Mouse (Mus musculus) neural tube, embryonic 12.5 days (tissue): ENCODE data around the gene Mis12. TPM values are rescaled to one million over a fixed set of nuclear protein-coding genes. Genes with fewer than 3 reads are reported as not detected.
A peak's percentile ranks its signal among the peaks of the same experiment; 100 is the strongest.

Source experiments
- ATAC-seq: fragments of 200-750 bp; cut with Nextera tagmentation; 2 replicates; pipeline ENCODE4 v1.8.0; 2017; ENCODE audit warnings: low read depth, mild to moderate bottlenecking, moderate TSS enrichment, moderate library complexity; ENCODE audit not compliant: low FRiP score
- H3K27ac ChIP-seq: fragments of 300-500 bp; sonication (generic); 2 replicates; pipeline ENCODE4 v1.5.1; 2016
- H3K27me3 ChIP-seq: fragments of 300-500 bp; sonication (generic); replicated peaks from 2 replicates; pipeline ENCODE4 v1.6.1; 2016; ENCODE audit warnings: mild to moderate bottlenecking
- H3K36me3 ChIP-seq: fragments of 300-500 bp; sonication (generic); 2 replicates; pipeline ENCODE4 v1.6.1; 2016; ENCODE audit warnings: mild to moderate bottlenecking
- H3K4me1 ChIP-seq: fragments of 300-500 bp; sonication (generic); 2 replicates; pipeline ENCODE4 v1.6.1; 2016
- H3K4me2 ChIP-seq: fragments of 300-500 bp; sonication (generic); replicated peaks from 2 replicates; pipeline ENCODE4 v1.6.1; 2016; ENCODE audit warnings: mild to moderate bottlenecking
- H3K4me3 ChIP-seq: fragments of 300-500 bp; sonication (generic); 2 replicates; pipeline ENCODE4 v1.5.1; 2016
- H3K9ac ChIP-seq: fragments of 300-500 bp; sonication (generic); 2 replicates; pipeline ENCODE4 v1.6.1; 2016; ENCODE audit warnings: mild to moderate bottlenecking
- H3K9me3 ChIP-seq: fragments of 300-500 bp; sonication (generic); 2 replicates; pipeline ENCODE4 v1.6.1; 2016; ENCODE audit warnings: mild to moderate bottlenecking
- WGBS: fragments of 180-500 bp; shearing (Covaris S2); methylation state at CpG from one replicate; pipeline ENCODE4 v1.1.7; 2016; 5-methylcytosine and 5-hydroxymethylcytosine counted together
- polyA plus RNA-seq: library from polyadenylated mRNA; unstranded; fragments of >200 nt; fragmentation: Nextera tagmentation; extraction: Ambion mirVana; gene quantifications from 2 replicates; pipeline ENCODE4 v1.2.1, GENCODE M21; 2016

The Mis12 gene
- polyA plus RNA-seq, 1 experiment from 2014 or later, result 45.0 TPM

GRCm38 (mm10) chr11:70982557-70983228 lies 36.7 kb upstream of the Mis12 start, which contains the start of gene C1qbp:
C1qbp (minus strand) TSS chr11:70983026.
- Histone ChIP-seq H3K9ac (peak within 1 kb of the TSS; percentile 90), H3K9me3 (no peaks in the 10 kb centered on the region), H3K4me2 (peak within 1 kb of the TSS; percentile 82), H3K36me3 (peaks cover 61% of the 10 kb centered on the region), H3K27ac (no peak within 1 kb of the TSS), H3K4me3 (peak within 1 kb of the TSS; percentile 100), H3K4me1 (peaks cover 13% of the 10 kb centered on the region; the same call in 1 of the 2 replicates), H3K27me3 (no peaks in the 10 kb centered on the region)
- ATAC-seq, result peak; percentile 98
- under 1% methylated on average over 63 of the region's 64 CpGs for WGBS

GRCm38 (mm10) chr11:71001167-71001566 lies 18.2 kb upstream of the Mis12 start:
- H3K9me3 ChIP-seq, result no peaks in the 10 kb centered on the region
- H3K4me2 ChIP-seq, result no peak overlapping the region
- peaks cover 12% of the 10 kb centered on the region for H3K4me1 ChIP-seq
- H3K9ac ChIP-seq, result no peak overlapping the region
- WGBS, result 88% methylated on average over 4 of the region's 4 CpGs
- H3K4me3 ChIP-seq, result no peak overlapping the region
- peaks cover 29% of the 10 kb centered on the region for H3K36me3 ChIP-seq
- no peak for ATAC-seq
- H3K27ac ChIP-seq, result no peak overlapping the region
- H3K27me3 ChIP-seq, result no peaks in the 10 kb centered on the region

GRCm38 (mm10) chr11:71003611-71004315 lies 15.6 kb upstream of the Mis12 start:
- 1% methylated on average over 49 of the region's 49 CpGs for WGBS
- peak overlapping the region; percentile 67 for H3K9ac ChIP-seq
- H3K9me3 ChIP-seq, result no peaks in the 10 kb centered on the region
- H3K4me3 ChIP-seq, result peak overlapping the region; percentile 86
- H3K36me3 ChIP-seq, result peaks cover 16% of the 10 kb centered on the region
- H3K4me2 ChIP-seq, result peak overlapping the region; percentile 81
- H3K27me3 ChIP-seq, result no peaks in the 10 kb centered on the region
- peak; percentile 84 for ATAC-seq
- peaks cover 12% of the 10 kb centered on the region for H3K4me1 ChIP-seq
- H3K27ac ChIP-seq, result no peak overlapping the region; the same call in 1 of the 2 replicates

GRCm38 (mm10) chr11:71004316-71004773 lies 15.1 kb upstream of the Mis12 start, which contains the start of gene Dhx33:
Dhx33 (minus strand) TSS chr11:71004437.
- WGBS, result under 1% methylated on average over 35 of the region's 35 CpGs
- H3K9me3 ChIP-seq, result no peaks in the 10 kb centered on the region
- H3K4me3 ChIP-seq, result peak within 1 kb of the TSS; percentile 86
- no peak within 1 kb of the TSS; the same call in 1 of the 2 replicates for H3K27ac ChIP-seq
- peaks cover 12% of the 10 kb centered on the region for H3K4me1 ChIP-seq
- peaks cover 15% of the 10 kb centered on the region for H3K36me3 ChIP-seq
- H3K4me2 ChIP-seq, result peak within 1 kb of the TSS; percentile 81
- H3K9ac ChIP-seq, result peak within 1 kb of the TSS; percentile 67
- H3K27me3 ChIP-seq, result no peaks in the 10 kb centered on the region
- peak; percentile 99 for ATAC-seq

- no peak overlapping the region for H3K4me3 ChIP-seq
- H3K9me3 ChIP-seq, result no peaks in the 10 kb centered on the region
- no peak for ATAC-seq
- H3K9ac ChIP-seq, result 0 out of 2 replicates have a peak overlapping the region, but pooled peaks have one; percentile 17
- H3K27me3 ChIP-seq, result no peaks in the 10 kb centered on the region
- peaks cover 12% of the 10 kb centered on the region for H3K4me1 ChIP-seq
- WGBS, result 69% methylated on average over 5 of the region's 5 CpGs
- peaks cover 16% of the 10 kb centered on the region for H3K36me3 ChIP-seq
- no peak overlapping the region for H3K27ac ChIP-seq
- H3K4me2 ChIP-seq, result peak overlapping the region; percentile 81
Observed at GRCm38 (mm10) chr11:71005046-71005445, 14.4 kb upstream of the Mis12 start.

- 95% methylated on average over 6 of the region's 6 CpGs for WGBS
Observed at GRCm38 (mm10) chr11:71007026-71007425, 12.4 kb upstream of the Mis12 start.

GRCm38 (mm10) chr11:71007831-71008230 lies 11.6 kb upstream of the Mis12 start:
- no peaks in the 10 kb centered on the region for H3K9me3 ChIP-seq
- WGBS, result 90% methylated on average over 7 of the region's 7 CpGs
- H3K36me3 ChIP-seq, result peaks cover 41% of the 10 kb centered on the region
- H3K4me1 ChIP-seq, result peaks cover 7% of the 10 kb centered on the region
- ATAC-seq, result no peak
- H3K27ac ChIP-seq, result no peak overlapping the region
- H3K27me3 ChIP-seq, result no peaks in the 10 kb centered on the region
- no peak overlapping the region for H3K9ac ChIP-seq
- H3K4me3 ChIP-seq, result no peak overlapping the region
- H3K4me2 ChIP-seq, result no peak overlapping the region

More at GRCm38 (mm10) chr11:71007026-71007425, 12.4 kb upstream of the Mis12 start:
- H3K4me2 ChIP-seq, result no peak overlapping the region
- no peak overlapping the region for H3K9ac ChIP-seq
- H3K36me3 ChIP-seq, result peaks cover 34% of the 10 kb centered on the region
- no peak overlapping the region for H3K27ac ChIP-seq
- H3K4me3 ChIP-seq, result no peak overlapping the region
- peaks cover 12% of the 10 kb centered on the region for H3K4me1 ChIP-seq
- H3K9me3 ChIP-seq, result no peaks in the 10 kb centered on the region
- no peak for ATAC-seq
- no peaks in the 10 kb centered on the region for H3K27me3 ChIP-seq

- no peak overlapping the region for H3K4me3 ChIP-seq
- WGBS, result 96% methylated on average over 3 of the region's 3 CpGs
- H3K27ac ChIP-seq, result no peak overlapping the region
- H3K27me3 ChIP-seq, result no peaks in the 10 kb centered on the region
- H3K9ac ChIP-seq, result no peak overlapping the region
- peaks cover 2% of the 10 kb centered on the region for H3K4me1 ChIP-seq
- H3K4me2 ChIP-seq, result no peak overlapping the region
- ATAC-seq, result no peak
- no peaks in the 10 kb centered on the region for H3K9me3 ChIP-seq
- H3K36me3 ChIP-seq, result peaks cover 43% of the 10 kb centered on the region
Observed at GRCm38 (mm10) chr11:71008321-71008720, 11.1 kb upstream of the Mis12 start.

GRCm38 (mm10) chr11:71012743-71013142 lies 6.7 kb upstream of the Mis12 start:
- H3K36me3 ChIP-seq, result peaks cover 49% of the 10 kb centered on the region

GRCm38 (mm10) chr11:71017051-71017450 lies 2.4 kb upstream of the Mis12 start:
- Histone ChIP-seq H3K9ac (no peak overlapping the region), H3K4me1 (peaks cover 29% of the 10 kb centered on the region), H3K4me2 (no peak overlapping the region), H3K4me3 (no peak overlapping the region), H3K36me3 (peaks cover 17% of the 10 kb centered on the region), H3K9me3 (no peaks in the 10 kb centered on the region), H3K27ac (no peak overlapping the region), H3K27me3 (no peaks in the 10 kb centered on the region)
- WGBS, result 100% methylated on average over 1 of the region's 1 CpGs
- ATAC-seq, result no peak

More at GRCm38 (mm10) chr11:71012743-71013142, 6.7 kb upstream of the Mis12 start:
- WGBS, result 96% methylated on average over 7 of the region's 7 CpGs
- Histone ChIP-seq H3K9ac (no peak overlapping the region), H3K4me2 (no peak overlapping the region), H3K27ac (no peak overlapping the region), H3K27me3 (no peaks in the 10 kb centered on the region), H3K4me1 (peaks cover 10% of the 10 kb centered on the region), H3K9me3 (no peaks in the 10 kb centered on the region), H3K4me3 (no peak overlapping the region)
- ATAC-seq, result no peak

- Histone ChIP-seq H3K36me3 (peaks cover 6% of the 10 kb centered on the region), H3K27me3 (no peaks in the 10 kb centered on the region), H3K4me1 (peaks cover 29% of the 10 kb centered on the region)
Observed at GRCm38 (mm10) chr11:71018416-71019200, 803 bp upstream of the Mis12 start.

More at GRCm38 (mm10) chr11:71018416-71019200, 803 bp upstream of the Mis12 start:
- H3K9ac ChIP-seq, result peak overlapping the region; percentile 69
- no peak overlapping the region for H3K27ac ChIP-seq
- no peaks in the 10 kb centered on the region for H3K9me3 ChIP-seq
- peak; percentile 41; the same call in 1 of the 2 replicates for ATAC-seq
- peak overlapping the region; percentile 81 for H3K4me2 ChIP-seq
- 7% methylated on average over 28 of the region's 28 CpGs for WGBS
- peak overlapping the region; percentile 67 for H3K4me3 ChIP-seq
